Mouse (Mus musculus): ENCODE measurements around the gene Gprc5b.
A peak's percentile ranks its signal among the peaks of the same experiment; 100 is the strongest.

Gprc5b gene

GRCm38 (mm10) chr7:118995007-118995406, at the start of gene Gprc5b:
TSS of gene Gprc5b (minus strand) at chr7:118995211.
- peak; percentile 92 to 97 for DNase-seq

DNA sequence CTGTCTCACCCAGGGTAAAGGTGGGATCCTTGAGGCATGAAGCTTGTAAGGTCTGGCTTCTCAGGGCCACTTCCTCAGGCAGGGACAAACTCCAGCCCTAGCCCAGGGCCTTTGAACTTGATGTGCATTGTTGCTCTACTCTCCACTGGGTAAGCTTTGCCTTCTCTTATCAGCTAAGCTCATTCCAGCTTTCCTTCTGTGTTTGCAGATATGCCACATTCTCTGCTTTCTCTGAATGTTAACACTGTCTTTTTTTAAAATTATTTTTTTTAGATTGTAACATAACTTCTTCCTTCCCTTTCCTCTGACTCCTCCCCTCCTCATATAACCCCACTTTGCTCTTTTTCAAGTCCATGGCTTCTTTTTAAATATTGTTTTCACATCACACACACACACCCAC, 46.5 kb upstream of the Gprc5b start:
- no peak for DNase-seq

GRCm38 (mm10) chr7:119037581-119037980, 42.6 kb upstream of the Gprc5b start:
- DNase-seq = no peak

DNA sequence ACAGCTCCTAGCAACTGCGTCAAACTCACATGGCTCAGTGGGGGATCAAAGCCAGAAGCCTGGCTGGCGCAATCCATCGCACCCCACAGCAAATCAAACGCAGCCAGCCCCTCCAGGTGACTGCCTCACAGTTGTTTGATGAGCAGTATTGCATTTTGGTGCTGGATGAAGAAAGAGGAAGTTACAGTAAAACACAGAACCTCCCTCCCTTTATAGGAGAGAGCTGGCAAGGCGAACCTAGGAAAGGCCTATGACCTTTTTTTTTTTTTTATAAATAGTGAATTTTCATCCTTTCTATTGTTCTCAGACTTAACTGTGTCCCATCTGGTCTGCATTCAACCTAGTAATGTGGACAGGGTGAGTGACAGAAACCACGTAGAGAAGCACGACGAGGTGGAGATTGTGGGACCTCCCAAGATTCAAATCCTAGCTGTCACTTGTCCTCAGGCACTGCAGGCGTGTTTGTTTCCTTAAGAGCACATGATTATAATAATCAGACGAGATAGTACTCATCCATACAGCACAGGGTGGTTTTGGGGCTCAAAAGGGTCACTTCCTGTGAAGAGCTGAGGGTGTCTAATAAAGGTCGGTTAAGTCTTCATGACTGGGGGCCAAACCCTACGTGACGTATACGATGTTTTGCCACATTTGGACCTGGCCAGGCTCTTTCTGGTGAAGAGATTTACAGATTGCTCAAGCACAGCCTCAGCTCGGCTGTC, 39.4 kb upstream of the Gprc5b start:
- no peak for DNase-seq

GRCm38 (mm10) chr7:119023394-119023921, 28.4 kb upstream of the Gprc5b start:
- DNase-seq = peak; percentile 81 to 86

GRCm38 (mm10) chr7:119022238-119023156, 27.5 kb upstream of the Gprc5b start:
- DNase-seq = peak; percentile 82 to 87

DNA sequence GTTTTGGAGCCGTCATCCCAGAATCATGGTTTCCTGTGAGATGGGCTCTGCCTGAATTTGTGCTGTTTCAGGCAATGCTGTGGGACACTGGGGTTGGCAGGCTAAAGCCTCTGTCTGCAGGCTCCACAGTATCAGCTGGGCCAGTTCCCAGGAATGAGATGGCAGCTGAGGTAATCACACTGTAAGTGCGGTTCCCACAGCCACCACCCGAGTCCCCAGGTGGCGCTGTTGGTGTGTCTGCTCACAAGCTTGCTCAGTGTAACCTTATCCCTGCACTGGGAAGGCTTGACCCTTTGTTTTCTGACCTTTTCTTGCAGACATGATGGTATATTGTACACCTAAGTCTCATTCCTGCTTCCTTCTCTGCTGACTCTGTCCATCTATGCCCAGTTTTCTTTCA, 24.5 kb upstream of the Gprc5b start:
- peak; percentile 93 for DNase-seq

DNA sequence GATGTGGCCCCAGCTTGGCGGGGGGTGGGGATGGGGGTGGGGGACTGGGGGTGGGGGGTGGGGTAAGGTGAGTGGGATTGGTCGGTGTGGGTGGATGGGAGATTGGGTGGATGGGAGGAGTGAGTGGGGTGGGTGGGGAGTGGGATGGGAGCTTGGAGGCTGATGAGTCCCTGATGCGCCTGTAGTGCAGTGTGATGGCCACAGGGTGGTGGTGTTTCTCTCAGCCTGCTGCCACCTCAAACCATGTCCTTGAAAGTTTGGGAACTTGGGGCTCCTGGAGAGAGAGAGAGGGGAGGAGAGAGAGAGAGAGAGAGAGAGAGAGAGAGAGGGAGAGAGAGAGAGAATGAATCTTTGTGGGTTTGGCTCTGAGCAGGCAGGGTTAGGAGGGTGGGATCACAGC, 20.7 kb upstream of the Gprc5b start:
- DNase-seq = peak; percentile 75 to 77

- DNase-seq = peak; percentile 90 to 93
Measured at GRCm38 (mm10) chr7:119010854-119011529, 16.0 kb upstream of the Gprc5b start.

- DNase-seq = peak in 1 of 2 experiments; percentile 50
Measured at GRCm38 (mm10) chr7:119002501-119002900, 7.5 kb upstream of the Gprc5b start.

GRCm38 (mm10) chr7:119001965-119002364, 7.0 kb upstream of the Gprc5b start:
- no peak for DNase-seq

DNA sequence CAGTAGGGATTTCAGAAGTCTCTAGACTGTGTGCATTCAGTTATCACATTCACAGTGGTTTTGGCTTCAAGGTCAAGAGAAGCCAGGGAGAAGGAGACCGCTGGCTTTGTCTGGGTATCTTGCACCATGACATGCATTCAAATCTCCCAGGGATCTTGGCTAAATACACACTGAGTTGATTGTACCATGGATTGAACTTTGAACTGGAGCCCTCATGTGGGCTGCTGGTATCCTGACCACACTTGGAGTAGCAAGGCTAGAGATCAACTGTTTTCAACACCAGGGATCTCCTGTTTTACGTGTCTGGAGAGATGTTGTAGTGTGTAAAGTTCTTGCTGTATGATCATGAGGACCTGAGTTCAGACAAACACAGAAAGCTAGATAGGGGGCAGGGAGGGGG, 4.8 kb upstream of the Gprc5b start:
- no peak for DNase-seq

GRCm38 (mm10) chr7:118996137-118996837, 1.3 kb upstream of the Gprc5b start:
- DNase-seq = peak; percentile 91 to 94

- peak; percentile 28 to 50 for DNase-seq
Measured at GRCm38 (mm10) chr7:118995671-118996070, 660 bp upstream of the Gprc5b start.

GRCm38 (mm10) chr7:118994231-118994842, 674 bp downstream of the Gprc5b start:
- DNase-seq = peak; percentile 55 to 58

GRCm38 (mm10) chr7:118993597-118994230, 1.3 kb downstream of the Gprc5b start:
- DNase-seq = peak; percentile 65 to 70

DNA sequence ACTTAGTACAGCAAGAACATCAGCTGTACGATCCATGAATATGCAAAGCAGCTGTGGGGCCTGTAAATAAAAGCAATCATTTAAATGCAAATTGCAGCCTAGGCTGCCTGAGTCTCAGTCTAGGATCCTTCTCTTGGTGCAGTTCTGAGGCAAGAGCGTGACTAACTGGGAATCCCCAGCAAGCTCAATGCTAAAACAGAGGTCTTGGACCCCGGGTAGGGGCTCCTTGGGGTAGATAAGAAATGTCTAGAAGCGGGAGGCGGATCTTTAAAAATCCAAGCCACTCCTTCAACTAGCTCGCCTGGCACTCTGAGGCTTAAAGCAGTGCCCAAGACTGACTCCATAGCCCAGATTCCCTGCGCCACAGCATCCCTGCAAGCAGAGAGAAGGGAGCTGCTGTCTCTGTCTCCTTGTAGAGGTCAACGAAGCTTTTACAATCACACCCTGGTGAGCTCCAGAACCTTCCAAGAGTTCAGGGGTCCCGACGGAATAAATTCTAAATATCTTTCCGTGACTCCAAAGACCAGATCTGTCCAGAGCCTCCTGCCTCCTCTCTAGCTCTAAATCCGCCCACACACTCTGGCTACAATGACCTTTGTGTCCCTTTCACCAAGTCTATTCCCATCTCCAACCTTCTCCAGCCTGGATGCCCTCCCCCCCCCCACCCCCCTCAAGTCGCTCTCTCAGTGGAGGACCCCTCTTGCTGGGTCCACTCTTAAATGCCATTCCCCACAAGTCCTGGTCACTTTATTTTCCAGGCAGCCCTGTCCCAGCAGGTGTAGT, 2.2 kb downstream of the Gprc5b start:
- DNase-seq = peak; percentile 47 to 54

DNA sequence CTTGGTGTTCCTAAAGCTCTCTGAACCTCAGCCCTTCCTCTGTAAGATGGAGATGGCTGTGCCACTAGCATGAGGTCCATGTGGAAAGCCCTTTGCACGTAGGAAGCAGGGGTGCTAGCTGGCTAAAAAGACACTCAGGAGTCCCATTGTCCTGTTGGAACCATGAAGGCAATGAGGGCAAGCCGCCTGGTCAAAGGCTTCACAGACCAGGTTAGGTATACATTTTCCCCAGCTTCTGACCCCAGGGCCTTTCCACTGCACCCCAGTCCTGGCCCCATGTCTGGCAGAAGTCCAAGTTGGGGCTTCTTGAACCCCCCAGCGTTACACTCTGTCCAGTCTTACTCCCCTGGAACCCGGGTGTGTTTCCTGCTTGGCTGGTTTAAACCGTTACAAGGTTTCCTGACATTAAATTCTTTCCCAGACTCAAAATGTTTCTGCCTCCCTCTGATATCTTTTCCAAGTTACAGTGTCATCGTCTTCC, 2.9 kb downstream of the Gprc5b start:
- DNase-seq = peak; percentile 36 to 45

DNA sequence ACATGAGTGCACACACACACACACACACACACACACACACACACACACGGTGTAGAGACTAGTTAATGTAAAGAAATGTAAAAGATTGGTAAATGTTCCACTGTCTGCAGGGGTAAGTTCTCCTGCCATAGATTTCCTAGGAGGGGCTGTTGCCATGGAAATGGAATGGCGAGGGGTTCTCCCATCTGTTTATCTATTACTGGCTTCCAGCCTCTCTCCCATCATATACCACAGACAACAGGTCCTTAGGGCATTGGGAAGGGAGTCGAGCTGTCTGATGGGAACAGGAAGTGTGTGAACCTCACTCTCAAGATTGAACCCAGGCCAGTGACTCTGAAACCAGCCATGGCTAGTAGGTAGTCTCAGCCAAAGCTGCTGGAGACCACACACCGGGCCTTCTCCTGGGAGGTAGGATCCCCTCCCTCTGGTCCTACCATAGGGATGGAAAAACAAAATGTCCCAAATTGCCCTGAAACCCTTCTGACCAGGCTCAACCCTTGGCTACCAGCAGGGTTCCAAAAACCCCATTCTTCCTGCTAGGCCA, 3.6 kb downstream of the Gprc5b start:
- peak; percentile 40 to 61 for DNase-seq

DNA sequence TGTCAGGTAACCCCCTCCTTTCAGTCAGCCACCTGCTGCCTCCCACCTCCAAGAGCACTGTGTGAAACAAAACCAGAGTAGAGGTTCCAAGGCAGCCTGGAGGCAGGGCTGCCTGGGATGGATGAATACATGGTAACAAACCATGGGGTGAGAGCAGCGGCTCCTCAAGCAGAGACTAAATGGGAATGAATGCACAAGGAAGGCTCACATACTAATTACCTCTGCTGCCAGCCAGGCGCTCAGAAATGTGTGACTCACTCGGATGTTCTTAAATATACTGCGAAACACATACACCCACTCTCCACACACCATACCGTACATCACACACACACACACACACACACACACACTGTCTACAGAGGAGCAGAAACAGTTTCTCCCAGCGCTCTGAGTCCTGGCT, 4.7 kb downstream of the Gprc5b start:
- DNase-seq = peak in 1 of 2 experiments; percentile 10

Measured in cerebellum, postnatal 10 days (tissue).